Mouse (Mus musculus) embryo, embryonic 11.5 days (tissue): ENCODE results near the gene Rexo4.

Experiments
- DNase-seq: peaks from one replicate; pipeline ENCODE4 v3.0.0-alpha.2; 2012; ENCODE audit warnings: low read depth, low spot score

Gene Rexo4

DNA sequence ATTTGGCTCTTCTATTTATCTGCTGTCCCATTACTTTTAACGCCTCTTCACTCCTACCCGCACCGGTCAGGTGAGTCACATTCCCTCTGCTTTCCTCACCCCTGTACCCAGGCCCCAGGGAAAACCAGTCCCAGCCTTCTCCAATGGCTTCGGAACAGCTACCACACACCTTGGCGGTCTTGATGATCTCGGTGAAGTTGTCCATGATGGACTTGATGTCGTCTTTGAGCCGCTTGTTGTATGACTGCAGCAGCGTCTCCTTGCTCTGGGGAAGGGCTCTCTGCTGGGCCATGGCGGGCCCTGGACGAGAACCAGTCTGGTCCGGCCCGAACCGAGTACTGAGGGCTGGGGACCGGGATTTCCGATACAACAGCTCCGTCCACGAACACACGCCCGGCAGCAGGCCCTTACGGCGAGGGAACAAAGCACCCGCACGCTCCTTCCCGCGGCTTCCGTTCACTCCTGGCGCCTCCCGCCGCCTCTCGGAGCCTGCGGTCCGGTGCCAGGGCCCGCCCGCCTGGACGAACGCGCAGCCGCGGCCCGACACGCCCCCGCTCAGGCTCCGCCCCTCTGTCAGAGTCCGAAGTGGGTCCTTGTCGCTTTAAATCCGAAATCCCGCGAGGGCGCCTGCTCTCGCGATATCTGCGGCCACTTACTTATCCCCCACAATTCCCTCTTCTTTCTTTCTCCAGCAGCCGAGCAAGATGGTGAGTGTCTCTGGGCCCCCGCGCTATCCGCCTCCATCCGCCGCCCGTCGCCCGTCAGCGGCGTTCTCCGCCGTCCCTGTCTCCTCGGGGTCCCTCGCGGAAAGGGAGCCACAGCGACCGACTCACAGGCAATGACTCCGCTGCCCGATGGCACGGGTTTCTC is 53.8 kb downstream of the Rexo4 start, which contains the start of the genes Med22 and Rpl7a:
TSS of gene Med22 (minus strand) at position 554 of the 870 bp plus-strand sequence.
TSS of gene Rpl7a (plus strand) at position 641 of the 870 bp plus-strand sequence.
- DNase-seq = peak; percentile 100

DNA sequence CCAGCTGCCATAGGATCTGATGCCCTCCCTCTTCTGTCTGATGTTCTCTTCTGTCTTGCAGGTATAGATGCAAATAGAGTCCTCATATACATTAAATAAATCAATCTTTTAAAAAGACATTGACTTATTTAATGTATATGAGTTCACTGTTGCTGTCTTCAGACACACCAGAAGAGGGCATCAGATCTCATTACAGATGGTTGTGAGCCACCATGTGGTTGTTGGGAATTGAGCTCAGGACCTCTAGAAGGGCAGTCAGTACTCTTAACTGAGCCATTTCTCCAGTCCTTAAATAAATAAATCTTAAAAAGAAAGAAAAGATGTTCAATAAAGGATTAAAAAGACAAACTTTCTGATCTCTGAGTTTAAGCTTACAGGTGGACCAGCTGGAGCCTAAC is 54.8 kb downstream of the Rexo4 start:
- DNase-seq = no peak

- DNase-seq = no peak
Observed at GRCm38 (mm10) chr2:26908710-26909386, 55.3 kb downstream of the Rexo4 start.

GRCm38 (mm10) chr2:26907109-26907508 is 57.1 kb downstream of the Rexo4 start:
- DNase-seq = no peak

DNA sequence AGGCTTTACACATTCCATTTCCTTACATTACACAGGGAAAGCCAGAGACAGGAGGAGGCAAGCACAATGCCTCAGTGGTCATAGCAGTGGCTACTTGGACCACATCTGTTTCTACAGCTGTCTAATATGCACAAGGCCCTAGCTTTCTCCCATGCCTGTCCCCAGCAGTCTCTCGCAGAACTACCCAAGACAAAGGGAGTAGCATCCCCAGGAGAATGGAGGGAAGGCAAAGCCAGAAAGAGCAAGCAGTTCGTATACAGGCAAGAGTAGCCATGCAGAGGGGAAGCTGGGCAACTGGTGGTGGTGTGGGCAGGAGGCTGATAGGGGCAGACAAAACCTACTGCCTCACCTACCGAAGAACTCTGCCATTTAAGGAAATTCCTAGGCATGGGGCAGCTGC is 57.8 kb downstream of the Rexo4 start:
- no peak for DNase-seq

DNA sequence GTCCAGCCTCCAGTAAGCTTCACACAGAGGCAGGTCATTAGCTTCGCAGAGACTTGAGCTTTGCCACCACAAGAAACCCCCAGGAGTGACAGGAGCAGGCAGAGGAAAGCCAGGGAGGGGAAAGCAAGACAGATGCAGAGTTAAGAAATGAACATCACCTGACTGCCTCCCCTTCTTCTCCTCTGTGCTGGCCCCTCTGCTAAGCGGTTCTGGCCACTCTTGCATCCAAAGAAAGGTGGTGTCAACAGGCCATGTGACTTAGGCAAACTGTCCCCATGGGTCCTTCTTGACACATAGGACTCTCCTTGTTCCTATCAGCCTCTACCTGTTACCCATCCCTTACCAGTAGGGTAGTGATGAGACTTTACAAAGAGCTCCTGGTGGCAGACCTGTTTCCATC is 58.2 kb downstream of the Rexo4 start:
- DNase-seq = no peak
